Mouse (Mus musculus) liver, adult 2 months (tissue): ENCODE results near the gene Znrd1as.

Experiments used
- CTCF ChIP-seq: fragments of 200-500 bp; IDR thresholded peaks from 2 replicates; pipeline ENCODE4 v1.5.1; 2011; ENCODE audit warnings: low read depth, low read length, control low read depth
- POLR2A ChIP-seq: fragments of 200-500 bp; IDR thresholded peaks from 2 replicates; pipeline ENCODE4 v1.6.1; 2011; ENCODE audit warnings: low read length, control low read depth; ENCODE audit not compliant: insufficient read depth; ENCODE audit errors: extremely low read depth

DNA sequence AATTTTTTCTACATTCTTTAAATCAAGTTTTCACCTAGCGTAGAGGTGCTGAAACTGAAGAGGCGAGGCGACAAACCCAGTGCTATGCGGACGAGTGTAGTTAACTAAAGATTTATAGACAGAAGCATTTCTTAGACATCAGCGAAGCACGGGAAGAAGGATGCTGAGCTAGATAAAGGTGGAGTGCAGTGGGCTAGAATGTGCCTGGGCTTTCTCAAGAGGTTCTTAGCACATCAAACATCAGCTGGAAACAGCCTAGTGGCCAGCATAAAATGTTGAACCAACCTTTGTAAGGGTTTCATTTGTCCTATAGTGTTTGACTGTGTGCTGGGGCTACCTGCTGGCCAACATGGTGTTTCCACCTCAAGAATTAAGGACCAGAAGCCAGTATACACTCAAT is 42.5 kb downstream of the Znrd1as start, which contains the start of gene Zfp57:
- TF ChIP-seq CTCF (no peak), POLR2A (no peak)
